Mouse (Mus musculus) heart, postnatal 0 days (tissue): Measurements from ENCODE around the gene Fam47e. TPM values are rescaled to one million over a fixed set of nuclear protein-coding genes. Genes with fewer than 3 reads are reported as not detected.

ENCODE experiments used
- ATAC-seq: fragments of 200-750 bp; cut with Nextera tagmentation; 2 replicates; pipeline ENCODE4 v1.8.0; 2017; ENCODE audit warnings: low read depth, moderate number of reproducible peaks, moderate library complexity; ENCODE audit not compliant: insufficient read depth
- DNase-seq: peaks from one replicate; pipeline ENCODE4 v3.0.0-alpha.2; 2016; ENCODE audit warnings: low spot score
- H3K27ac ChIP-seq: fragments of 300-500 bp; sonication (generic); 2 replicates; pipeline ENCODE4 v1.5.1; 2014; ENCODE audit warnings: low read depth, mild to moderate bottlenecking
- H3K27me3 ChIP-seq: fragments of 300-500 bp; sonication (generic); 2 replicates; pipeline ENCODE4 v1.6.1; 2014; ENCODE audit warnings: low read length, mixed read lengths; ENCODE audit not compliant: control insufficient read depth, insufficient read depth
- H3K36me3 ChIP-seq: fragments of 300-500 bp; sonication (generic); replicated peaks from 2 replicates; pipeline ENCODE4 v1.6.1; 2014; ENCODE audit warnings: low read length, mixed read lengths; ENCODE audit not compliant: control insufficient read depth, insufficient read depth
- H3K4me1 ChIP-seq: fragments of 300-500 bp; sonication (generic); 2 replicates; pipeline ENCODE4 v1.6.1; 2014; ENCODE audit warnings: antibody characterized with exemption; ENCODE audit not compliant: control insufficient read depth, insufficient read depth
- H3K4me2 ChIP-seq: fragments of 300-500 bp; sonication (generic); 2 replicates; pipeline ENCODE4 v1.6.1; 2014; ENCODE audit warnings: low read depth, mild to moderate bottlenecking, low read length, moderate library complexity
- H3K4me3 ChIP-seq: fragments of 300-500 bp; sonication (generic); 2 replicates; pipeline ENCODE4 v1.5.1; 2014; ENCODE audit warnings: low read depth, low read length
- H3K9ac ChIP-seq: fragments of 300-500 bp; sonication (generic); replicated peaks from 2 replicates; pipeline ENCODE4 v1.6.1; 2014; ENCODE audit warnings: low read depth, low read length, mixed read lengths
- H3K9me3 ChIP-seq: fragments of 300-500 bp; sonication (generic); replicated peaks from 2 replicates; pipeline ENCODE4 v1.6.1; 2016; ENCODE audit warnings: low read length; ENCODE audit not compliant: control insufficient read depth
- CTCF ChIP-seq: IDR thresholded peaks from 2 replicates; pipeline ENCODE4 v1.5.1; 2016; ENCODE audit warnings: antibody characterized with exemption, control low read depth, low read depth
- EP300 ChIP-seq: IDR thresholded peaks from 2 replicates; pipeline ENCODE4 v1.6.1; 2016; ENCODE audit warnings: antibody characterized with exemption, low read depth
- WGBS: fragments of 180-500 bp; shearing (Covaris S2); extraction: QIAGEN DNeasy Blood & Tissue Kit; methylation state at CpG from one replicate; pipeline ENCODE4 v1.1.7; 2014; 5-methylcytosine and 5-hydroxymethylcytosine counted together
- polyA plus RNA-seq: library from polyadenylated mRNA; unstranded; fragments of >200 nt; fragmentation: Nextera tagmentation; extraction: Ambion mirVana; gene quantifications from 2 replicates; pipeline ENCODE4 v1.2.1, GENCODE M21; 2015
- total RNA-seq: library from RNA; depleted of rRNA; stranded (reverse); fragments of >200 nt; gene quantifications from 2 replicates; pipeline ENCODE4 v1.2.3, GENCODE M21; 2014; ENCODE audit warnings: low replicate concordance; rRNA removed

The Fam47e gene
- total and polyA plus RNA-seq, 2 experiments from 2014 or later: not detected

- H3K27ac ChIP-seq: peak overlapping the region; percentile 69
- H3K4me2 ChIP-seq: no peak overlapping the region
- DNase-seq: peak; percentile 70
These were observed 73.0 kb downstream of the Fam47e start for GRCm38 (mm10) chr5:92627896-92628295.

GRCm38 (mm10) chr5:92633526-92633925 lies 78.7 kb downstream of the Fam47e start:
- Histone ChIP-seq H3K4me2 (no peak overlapping the region), H3K27me3 (no peaks in the 10 kb centered on the region), H3K9ac (no peak overlapping the region), H3K27ac (no peak overlapping the region), H3K4me3 (no peak overlapping the region), H3K36me3 (no peaks in the 10 kb centered on the region), H3K4me1 (no peaks in the 10 kb centered on the region), H3K9me3 (no peaks in the 10 kb centered on the region)
- 65% methylated on average over 4 of the region's 4 CpGs for WGBS
- ATAC-seq (no peak), DNase-seq (no peak)
- TF ChIP-seq EP300 (no peak), CTCF (peak; percentile 12; the same call in 1 of the 2 replicates)

More at GRCm38 (mm10) chr5:92627896-92628295, 73.0 kb downstream of the Fam47e start:
- Histone ChIP-seq H3K4me3 (no peak overlapping the region), H3K4me1 (no peaks in the 10 kb centered on the region), H3K9ac (no peak overlapping the region), H3K27me3 (no peaks in the 10 kb centered on the region), H3K9me3 (no peaks in the 10 kb centered on the region; the same call in 1 of the 2 replicates), H3K36me3 (no peaks in the 10 kb centered on the region)
- WGBS: 24% methylated on average over 7 of the region's 7 CpGs
- ATAC-seq: peak; percentile 95
- no peak for TF ChIP-seq CTCF
- TF ChIP-seq EP300: peak; percentile 97

- Histone ChIP-seq H3K4me1 (no peaks in the 10 kb centered on the region), H3K36me3 (no peaks in the 10 kb centered on the region), H3K27ac (no peak overlapping the region), H3K9ac (no peak overlapping the region), H3K9me3 (no peaks in the 10 kb centered on the region), H3K4me2 (no peak overlapping the region), H3K27me3 (no peaks in the 10 kb centered on the region), H3K4me3 (no peak overlapping the region)
- 71% methylated on average over 3 of the region's 3 CpGs for WGBS
- no peak for ATAC-seq
- no peak for DNase-seq
- TF ChIP-seq EP300: no peak
- TF ChIP-seq CTCF: no peak
These were observed 80.0 kb downstream of the Fam47e start for GRCm38 (mm10) chr5:92634916-92635315.

GRCm38 (mm10) chr5:92635891-92636290 lies 81.0 kb downstream of the Fam47e start:
- no peak overlapping the region for H3K27ac ChIP-seq
- no peaks in the 10 kb centered on the region for H3K4me1 ChIP-seq
- ATAC-seq (no peak), DNase-seq (no peak)
- H3K9ac ChIP-seq: no peak overlapping the region
- no peak overlapping the region for H3K4me2 ChIP-seq
- no peaks in the 10 kb centered on the region for H3K27me3 ChIP-seq
- H3K9me3 ChIP-seq: no peaks in the 10 kb centered on the region
- no peaks in the 10 kb centered on the region for H3K36me3 ChIP-seq
- TF ChIP-seq EP300 (no peak), CTCF (no peak)
- WGBS: 79% methylated on average over 5 of the region's 5 CpGs
- no peak overlapping the region for H3K4me3 ChIP-seq

- no peak overlapping the region for H3K4me3 ChIP-seq
- H3K4me2 ChIP-seq: no peak overlapping the region
- 87% methylated on average over 3 of the region's 3 CpGs for WGBS
- H3K27me3 ChIP-seq: no peaks in the 10 kb centered on the region
- TF ChIP-seq EP300: no peak
- no peak for TF ChIP-seq CTCF
- no peak for ATAC-seq
- no peaks in the 10 kb centered on the region for H3K4me1 ChIP-seq
- DNase-seq: no peak
- H3K27ac ChIP-seq: no peak overlapping the region
- H3K9ac ChIP-seq: no peak overlapping the region
- no peaks in the 10 kb centered on the region for H3K36me3 ChIP-seq
- no peaks in the 10 kb centered on the region for H3K9me3 ChIP-seq
These were observed 86.0 kb downstream of the Fam47e start for GRCm38 (mm10) chr5:92640861-92641260.

Other genes with a start within 250 kb of the Fam47e start
- 34.0 and 37.0 TPM in 2 replicates for gene Sdad1, start 244.6 kb upstream of the Fam47e start, total RNA-seq
- 13.7 and 13.8 TPM in 2 replicates for gene Sdad1, start 244.6 kb upstream of the Fam47e start, polyA plus RNA-seq
- gene Cxcl9, start 227.0 kb upstream of the Fam47e start, total RNA-seq: not detected in 2 replicates
- 0.07 and 0.12 TPM in 2 replicates for gene Cxcl9, start 227.0 kb upstream of the Fam47e start, polyA plus RNA-seq
- gene Art3, start 223.2 kb upstream of the Fam47e start, total RNA-seq: 186 and 226 TPM in 2 replicates
- 294 and 306 TPM in 2 replicates for gene Art3, start 223.2 kb upstream of the Fam47e start, polyA plus RNA-seq
- gene Cxcl10, start 206.2 kb upstream of the Fam47e start, total RNA-seq: 0.81 and 9.7 TPM in 2 replicates
- gene Cxcl10, start 206.2 kb upstream of the Fam47e start, polyA plus RNA-seq: 0.56 and 0.60 TPM in 2 replicates
- gene Nup54, start 119.8 kb upstream of the Fam47e start, total RNA-seq: 14.2 and 35.0 TPM in 2 replicates
- gene Nup54, start 119.8 kb upstream of the Fam47e start, polyA plus RNA-seq: 21.1 and 22.0 TPM in 2 replicates
- gene Scarb2, start 48.2 kb upstream of the Fam47e start, total RNA-seq: 121 and 148 TPM in 2 replicates
- 26.0 and 28.9 TPM in 2 replicates for gene Scarb2, start 48.2 kb upstream of the Fam47e start, polyA plus RNA-seq
- gene Stbd1, start 48.0 kb downstream of the Fam47e start, total RNA-seq: 80.3 and 83.8 TPM in 2 replicates
- 100 and 143 TPM in 2 replicates for gene Stbd1, start 48.0 kb downstream of the Fam47e start, polyA plus RNA-seq
- gene Ccdc158, start 120.2 kb downstream of the Fam47e start, total RNA-seq: 1.7 TPM in 1 of 2 replicates, not detected in the other
- gene Ccdc158, start 120.2 kb downstream of the Fam47e start, polyA plus RNA-seq: 0.27 and 0.45 TPM in 2 replicates
- 72.4 and 76.9 TPM in 2 replicates for gene Shroom3, start 128.4 kb downstream of the Fam47e start, total RNA-seq
- 11.6 and 13.3 TPM in 2 replicates for gene Shroom3, start 128.4 kb downstream of the Fam47e start, polyA plus RNA-seq